Comparison of ENCODE assay signal across 11 mouse cellular contexts in genomic region chr19:8870381-8870780, GRCm38 (mm10). TPM values are rescaled to one million over a fixed set of nuclear protein-coding genes. Genes with fewer than 3 reads are reported as not detected.
A peak's percentile ranks its signal among the peaks of the same experiment; 100 is the strongest.
DNase-seq lines count a peak whose midpoint lies in the region; ATAC-seq and TF ChIP-seq lines count a peak whose summit lies in the region.
"Not testable (repeated sequence)": the region's sequence is repeated elsewhere in the genome, so short reads cannot be mapped to it uniquely, and the experiment has no call there.
"Had no signal": no experiment of that assay in that cellular context is flagged by ENCODE, and none has a peak within 500 bp of the region (broad histone marks: within the 10 kb centered on the region; RNA-seq: fewer than 3 reads in every experiment).

No protein-coding gene starts in this region.

- not testable (repeated sequence) for TF ChIP-seq CTCF in hindbrain, postnatal 0 days (IDR thresholded peaks at IDR 0.05; ENCODE audit: low read depth)

- 58% methylated on average over 3 of the region's 3 CpGs for WGBS in forebrain, embryonic 12.5 days
- 78% methylated on average over 3 of the region's 3 CpGs for WGBS in heart, embryonic 15.5 days
- WGBS in hindbrain, postnatal 0 days = 79% methylated on average over 3 of the region's 3 CpGs
- 77% methylated on average over 3 of the region's 3 CpGs for WGBS in limb, embryonic 12.5 days
- 55% methylated on average over 3 of the region's 3 CpGs for WGBS in liver, embryonic 16.5 days (ENCODE audit: insufficient replicate concordance)
- WGBS in midbrain, embryonic 14.5 days = 86% methylated on average over 3 of the region's 3 CpGs
- 75% methylated on average over 3 of the region's 3 CpGs for WGBS in stomach, embryonic 16.5 days

- DNase-seq in ES-E14 (ENCODE audit: low read depth, low spot score); hindbrain, postnatal 0 days (ENCODE audit: low spot score); midbrain, embryonic 14.5 days: not testable (repeated sequence)

- H3K27ac ChIP-seq in ES-E14 (ENCODE audit: insufficient read depth, low read depth, low read length, poor library complexity, severe bottlenecking); forebrain, embryonic 12.5 days; heart, embryonic 15.5 days; hindbrain, postnatal 0 days; limb, embryonic 12.5 days; midbrain, embryonic 14.5 days (replicated peaks; ENCODE audit: low read depth, low read length): not testable (repeated sequence)
- peak overlapping the region; percentile 88 for H3K27ac ChIP-seq in liver, embryonic 16.5 days (ENCODE audit: low read length)
- H3K27ac ChIP-seq in stomach, embryonic 16.5 days (ENCODE audit: low read length) = peak overlapping the region; percentile 83; the same call in 1 of the 2 replicates

- ATAC-seq in forebrain, embryonic 12.5 days (ENCODE audit: low FRiP score); heart, embryonic 15.5 days (replicated peaks; ENCODE audit: insufficient number of reproducible peaks, insufficient read depth, low FRiP score, low read depth); hindbrain, postnatal 0 days; limb, embryonic 12.5 days (ENCODE audit: insufficient number of reproducible peaks, insufficient read depth, low FRiP score, low TSS enrichment, low read depth); liver, embryonic 16.5 days (ENCODE audit: low read depth); midbrain, embryonic 14.5 days (ENCODE audit: low FRiP score, low TSS enrichment); stomach, embryonic 16.5 days (ENCODE audit: insufficient read depth, low FRiP score): not testable (repeated sequence)

- H3K4me3 ChIP-seq in ES-E14 (ENCODE audit: insufficient read depth in 1 of 2, low read depth in 1 of 2, low read length in 2 of 2, poor library complexity in 1 of 2, severe bottlenecking in 1 of 2) = peak overlapping the region in 1 of 2 experiments; percentile 91; a peak in 1 of 4 replicates
- not testable (repeated sequence) for H3K4me3 ChIP-seq in forebrain, embryonic 12.5 days (replicated peaks); hindbrain, postnatal 0 days (ENCODE audit: low read length); midbrain, embryonic 14.5 days (replicated peaks; ENCODE audit: low read depth, low read length); stomach, embryonic 16.5 days (replicated peaks; ENCODE audit: low read length)
- H3K4me3 ChIP-seq in heart, embryonic 15.5 days = peak overlapping the region; percentile 83
- peak overlapping the region; percentile 98; the same call in 1 of the 2 replicates for H3K4me3 ChIP-seq in limb, embryonic 12.5 days (replicated peaks)
- H3K4me3 ChIP-seq in liver, embryonic 16.5 days (ENCODE audit: low read depth, low read length) = peak overlapping the region; percentile 97

- H3K4me2 ChIP-seq in forebrain, embryonic 12.5 days = peak overlapping the region; percentile 95; the same call in 1 of the 2 replicates
- H3K4me2 ChIP-seq in heart, embryonic 15.5 days = peak overlapping the region; percentile 87
- H3K4me2 ChIP-seq in hindbrain, postnatal 0 days (ENCODE audit: low read depth, low read length) = peak overlapping the region; percentile 91; the same call in 1 of the 2 replicates
- H3K4me2 ChIP-seq in limb, embryonic 12.5 days = peak overlapping the region; percentile 91
- H3K4me2 ChIP-seq in liver, embryonic 16.5 days (ENCODE audit: low read depth, low read length) = peak overlapping the region; percentile 89
- peak overlapping the region; percentile 84; the same call in 1 of the 2 replicates for H3K4me2 ChIP-seq in midbrain, embryonic 14.5 days (ENCODE audit: low read length)
- H3K4me2 ChIP-seq in stomach, embryonic 16.5 days (ENCODE audit: low read depth, low read length) = peak overlapping the region; percentile 63

- not testable (repeated sequence) for H3K9ac ChIP-seq in ES-E14 (ENCODE audit: insufficient read depth, low read depth, low read length, poor library complexity, severe bottlenecking); forebrain, embryonic 12.5 days; heart, embryonic 15.5 days; hindbrain, postnatal 0 days (replicated peaks; ENCODE audit: low read length); limb, embryonic 12.5 days (replicated peaks); liver, embryonic 16.5 days (ENCODE audit: low read depth, low read length); midbrain, embryonic 14.5 days (replicated peaks; ENCODE audit: low read length); stomach, embryonic 16.5 days (ENCODE audit: low read length)

- H3K36me3 ChIP-seq in ES-E14 (ENCODE audit: control insufficient read depth, insufficient read depth, low read length, poor library complexity, severe bottlenecking) = peaks cover 22% of the 10 kb centered on the region
- peaks cover 24% of the 10 kb centered on the region for H3K36me3 ChIP-seq in forebrain, embryonic 12.5 days (replicated peaks)
- peaks cover 24% of the 10 kb centered on the region for H3K36me3 ChIP-seq in heart, embryonic 15.5 days
- peaks cover 17% of the 10 kb centered on the region; the same call in 1 of the 2 replicates for H3K36me3 ChIP-seq in hindbrain, postnatal 0 days (ENCODE audit: insufficient read depth, low read length)
- peaks cover 29% of the 10 kb centered on the region for H3K36me3 ChIP-seq in limb, embryonic 12.5 days
- H3K36me3 ChIP-seq in liver, embryonic 16.5 days (ENCODE audit: control insufficient read depth, insufficient read depth) = peaks cover 16% of the 10 kb centered on the region
- H3K36me3 ChIP-seq in midbrain, embryonic 14.5 days (ENCODE audit: control insufficient read depth, insufficient read depth, low read length) = peaks cover 21% of the 10 kb centered on the region
- not testable (repeated sequence) for H3K36me3 ChIP-seq in stomach, embryonic 16.5 days (ENCODE audit: control insufficient read depth, insufficient read depth, low read length)

- not testable (repeated sequence) for H3K27me3 ChIP-seq in forebrain, embryonic 12.5 days; heart, embryonic 15.5 days; hindbrain, postnatal 0 days (ENCODE audit: insufficient read depth, low read length); limb, embryonic 12.5 days; liver, embryonic 16.5 days (ENCODE audit: control insufficient read depth, insufficient read depth, low read depth, low read length); midbrain, embryonic 14.5 days (ENCODE audit: control insufficient read depth, insufficient read depth, low read length); stomach, embryonic 16.5 days (ENCODE audit: control insufficient read depth, insufficient read depth, low read length)

- H3K9me3 ChIP-seq in ES-E14 (ENCODE audit: control insufficient read depth, insufficient read depth, low read depth, low read length); forebrain, embryonic 12.5 days; heart, embryonic 15.5 days (replicated peaks); hindbrain, postnatal 0 days (ENCODE audit: low read length); limb, embryonic 12.5 days; liver, embryonic 16.5 days (replicated peaks; ENCODE audit: control insufficient read depth, low read length); midbrain, embryonic 14.5 days (ENCODE audit: control insufficient read depth, low read length); stomach, embryonic 16.5 days (replicated peaks; ENCODE audit: control insufficient read depth, low read length): not testable (repeated sequence)

- in situ Hi-C loops in ES-E14 (cut with MboI; ENCODE audit: low sequenced_read_pairs in 2 of 2, unreplicated experiment in 2 of 2) = loop anchor here in 1 of 2 experiments (25.0 kb wide), 1 partner anchor 217 kb away; the partner anchor contains the start of gene Scgb1a1

- H3K4me1 ChIP-seq in ES-E14 (ENCODE audit: control insufficient read depth in 2 of 2, insufficient read depth in 2 of 2, low read length in 2 of 2, poor library complexity in 1 of 2); heart, embryonic 15.5 days (replicated peaks); hindbrain, postnatal 0 days (ENCODE audit: insufficient read depth, low read length); limb, embryonic 12.5 days (replicated peaks); midbrain, embryonic 14.5 days (ENCODE audit: control insufficient read depth, insufficient read depth, low read length); stomach, embryonic 16.5 days (ENCODE audit: control insufficient read depth, insufficient read depth, low read length): not testable (repeated sequence)
- peaks cover 10% of the 10 kb centered on the region for H3K4me1 ChIP-seq in forebrain, embryonic 12.5 days
- peaks cover 19% of the 10 kb centered on the region for H3K4me1 ChIP-seq in liver, embryonic 16.5 days (ENCODE audit: control insufficient read depth, low read depth, low read length)

RNA-seq across cellular contexts. Expression of gene Ubxn1, which starts 0.9 kb away (rescaled TPM):
- total RNA-seq in ES-E14 (2012; rRNA removed) = 207 and 220 TPM in 2 replicates
- polyA plus RNA-seq in forebrain, embryonic 12.5 days (2016; fragmentation: Nextera tagmentation; extraction: Ambion mirVana) = 178 and 182 TPM in 2 replicates
- 120 and 127 TPM in 2 replicates for polyA plus RNA-seq in heart, embryonic 15.5 days (2015; fragmentation: Nextera tagmentation; extraction: Ambion mirVana)
- total RNA-seq in hindbrain, postnatal 0 days (2014; rRNA removed) = 60.8 and 67.7 TPM in 2 replicates
- 158 and 164 TPM in 2 replicates for polyA plus RNA-seq in hindbrain, postnatal 0 days (2015; fragmentation: Nextera tagmentation; extraction: Ambion mirVana)
- 184 and 185 TPM in 2 replicates for polyA plus RNA-seq in limb, embryonic 12.5 days (2016; fragmentation: Nextera tagmentation; extraction: Ambion mirVana)
- polyA plus RNA-seq in liver, embryonic 16.5 days (2015; fragmentation: Nextera tagmentation; extraction: Ambion mirVana) = 90.5 and 92.7 TPM in 2 replicates
- 139 and 154 TPM in 2 replicates for polyA plus RNA-seq in midbrain, embryonic 14.5 days (2014; fragmentation: Nextera tagmentation; extraction: Ambion mirVana)
- 170 and 175 TPM in 2 replicates for polyA plus RNA-seq in stomach, embryonic 16.5 days (2015; fragmentation: Nextera tagmentation; extraction: Ambion mirVana)

RNA-seq across cellular contexts. Expression of gene Uqcc3, which starts 10.3 kb away (rescaled TPM):
- 75.3 and 83.4 TPM in 2 replicates for total RNA-seq in ES-E14 (2012; rRNA removed)
- 55.2 and 57.3 TPM in 2 replicates for polyA plus RNA-seq in forebrain, embryonic 12.5 days (2016; fragmentation: Nextera tagmentation; extraction: Ambion mirVana)
- 54.8 and 63.4 TPM in 2 replicates for polyA plus RNA-seq in heart, embryonic 15.5 days (2015; fragmentation: Nextera tagmentation; extraction: Ambion mirVana)
- total RNA-seq in hindbrain, postnatal 0 days (2014; rRNA removed) = 17.9 and 21.1 TPM in 2 replicates
- 64.9 and 77.0 TPM in 2 replicates for polyA plus RNA-seq in hindbrain, postnatal 0 days (2015; fragmentation: Nextera tagmentation; extraction: Ambion mirVana)
- 64.0 and 66.0 TPM in 2 replicates for polyA plus RNA-seq in limb, embryonic 12.5 days (2016; fragmentation: Nextera tagmentation; extraction: Ambion mirVana)
- 27.9 and 29.6 TPM in 2 replicates for polyA plus RNA-seq in liver, embryonic 16.5 days (2015; fragmentation: Nextera tagmentation; extraction: Ambion mirVana)
- polyA plus RNA-seq in midbrain, embryonic 14.5 days (2014; fragmentation: Nextera tagmentation; extraction: Ambion mirVana) = 61.3 and 62.6 TPM in 2 replicates
- 59.9 and 66.2 TPM in 2 replicates for polyA plus RNA-seq in stomach, embryonic 16.5 days (2015; fragmentation: Nextera tagmentation; extraction: Ambion mirVana)

RNA-seq across cellular contexts. Expression of gene Lbhd1, which starts 13.2 kb away (rescaled TPM):
- total RNA-seq in ES-E14 (2012; rRNA removed) = 11.0 and 14.3 TPM in 2 replicates
- 104 and 119 TPM in 2 replicates for polyA plus RNA-seq in forebrain, embryonic 12.5 days (2016; fragmentation: Nextera tagmentation; extraction: Ambion mirVana)
- 35.8 and 44.8 TPM in 2 replicates for polyA plus RNA-seq in heart, embryonic 15.5 days (2015; fragmentation: Nextera tagmentation; extraction: Ambion mirVana)
- 3.3 and 5.5 TPM in 2 replicates for total RNA-seq in hindbrain, postnatal 0 days (2014; rRNA removed)
- polyA plus RNA-seq in hindbrain, postnatal 0 days (2015; fragmentation: Nextera tagmentation; extraction: Ambion mirVana) = 26.4 and 37.8 TPM in 2 replicates
- 82.5 and 112 TPM in 2 replicates for polyA plus RNA-seq in limb, embryonic 12.5 days (2016; fragmentation: Nextera tagmentation; extraction: Ambion mirVana)
- polyA plus RNA-seq in liver, embryonic 16.5 days (2015; fragmentation: Nextera tagmentation; extraction: Ambion mirVana) = 29.6 and 41.8 TPM in 2 replicates
- polyA plus RNA-seq in midbrain, embryonic 14.5 days (2014; fragmentation: Nextera tagmentation; extraction: Ambion mirVana) = 34.9 and 38.0 TPM in 2 replicates
- 50.2 and 77.0 TPM in 2 replicates for polyA plus RNA-seq in stomach, embryonic 16.5 days (2015; fragmentation: Nextera tagmentation; extraction: Ambion mirVana)

RNA-seq across cellular contexts. Expression of gene Gm49403, which starts 13.3 kb away (rescaled TPM):
- not detected in 2 replicates for total RNA-seq in ES-E14 (2012; rRNA removed)
- polyA plus RNA-seq in forebrain, embryonic 12.5 days (2016; fragmentation: Nextera tagmentation; extraction: Ambion mirVana) = not detected in 2 replicates
- polyA plus RNA-seq in heart, embryonic 15.5 days (2015; fragmentation: Nextera tagmentation; extraction: Ambion mirVana) = not detected in 2 replicates
- not detected in 2 replicates for total RNA-seq in hindbrain, postnatal 0 days (2014; rRNA removed)
- not detected in 2 replicates for polyA plus RNA-seq in hindbrain, postnatal 0 days (2015; fragmentation: Nextera tagmentation; extraction: Ambion mirVana)
- polyA plus RNA-seq in limb, embryonic 12.5 days (2016; fragmentation: Nextera tagmentation; extraction: Ambion mirVana) = not detected in 2 replicates
- not detected in 2 replicates for polyA plus RNA-seq in liver, embryonic 16.5 days (2015; fragmentation: Nextera tagmentation; extraction: Ambion mirVana)
- not detected in 2 replicates for polyA plus RNA-seq in midbrain, embryonic 14.5 days (2014; fragmentation: Nextera tagmentation; extraction: Ambion mirVana)
- polyA plus RNA-seq in stomach, embryonic 16.5 days (2015; fragmentation: Nextera tagmentation; extraction: Ambion mirVana) = not detected in 2 replicates
- total RNA-seq: adrenal gland, postnatal 14 days; left cerebral cortex, postnatal 10 days; midbrain, postnatal 0 days had no signal
- polyA plus RNA-seq: midbrain, postnatal 0 days had no signal

RNA-seq across cellular contexts. Expression of gene 1810009A15Rik, which starts 18.3 kb away (rescaled TPM):
- 146 and 214 TPM in 2 replicates for total RNA-seq in ES-E14 (2012; rRNA removed)
- 91.0 and 104 TPM in 2 replicates for polyA plus RNA-seq in forebrain, embryonic 12.5 days (2016; fragmentation: Nextera tagmentation; extraction: Ambion mirVana)
- polyA plus RNA-seq in heart, embryonic 15.5 days (2015; fragmentation: Nextera tagmentation; extraction: Ambion mirVana) = 44.7 and 51.9 TPM in 2 replicates
- total RNA-seq in hindbrain, postnatal 0 days (2014; rRNA removed) = 13.6 and 29.8 TPM in 2 replicates
- 37.7 and 38.6 TPM in 2 replicates for polyA plus RNA-seq in hindbrain, postnatal 0 days (2015; fragmentation: Nextera tagmentation; extraction: Ambion mirVana)
- 112 and 114 TPM in 2 replicates for polyA plus RNA-seq in limb, embryonic 12.5 days (2016; fragmentation: Nextera tagmentation; extraction: Ambion mirVana)
- 38.6 and 43.2 TPM in 2 replicates for polyA plus RNA-seq in liver, embryonic 16.5 days (2015; fragmentation: Nextera tagmentation; extraction: Ambion mirVana)
- 40.4 and 43.1 TPM in 2 replicates for polyA plus RNA-seq in midbrain, embryonic 14.5 days (2014; fragmentation: Nextera tagmentation; extraction: Ambion mirVana)
- 74.3 and 75.6 TPM in 2 replicates for polyA plus RNA-seq in stomach, embryonic 16.5 days (2015; fragmentation: Nextera tagmentation; extraction: Ambion mirVana)
